Mouse (Mus musculus) gastrocnemius, postnatal 4 days (tissue): ENCODE measurements around the gene Gm2974. TPM values are rescaled to one million over a fixed set of nuclear protein-coding genes. Genes with fewer than 3 reads are reported as not detected.
"Not testable (repeated sequence)": the region's sequence is repeated elsewhere in the genome, so short reads cannot be mapped to it uniquely, and the experiment has no call there.

Source experiments
- DNase-seq, 2 experiments: peaks; one replicate each; pipeline ENCODE4 v3.0.0; 2021 to 2022; ENCODE audit warnings: low spot score in 2 of 2, mixed read lengths in 2 of 2
- long read RNA-seq, 2 experiments: library from polyadenylated mRNA; stranded (forward); transcript quantifications; one replicate each; pipeline ENCODE4 v2.0.0; 2021
- total RNA-seq, 2 experiments: library from RNA; stranded (reverse); gene quantifications; 2 replicates each; pipeline ENCODE4 v1.2.3; 2021

Gene Gm2974
- not detected for total RNA-seq
- long read RNA-seq, experiment 1, partial matches to known transcripts, result 0 of 1 reads
- long read RNA-seq, experiment 1, other reads (novel, unspliced or antisense), result 1 of 1 reads
- long read RNA-seq, experiment 2, partial matches to known transcripts, result 0 of 1 reads
- long read RNA-seq, experiment 2, other reads (novel, unspliced or antisense), result 1 of 1 reads

- DNase-seq, result peak; percentile 10 to 16
These were observed at the start of gene Gm2974 for GRCm38 (mm10) chr14:4182491-4183210. Gene Gm2974 (plus strand): TSS chr14:4182576.

GRCm38 (mm10) chr14:4141646-4142045, 40.7 kb upstream of the Gm2974 start:
- DNase-seq, result peak in 1 of 2 experiments; percentile 6

GRCm38 (mm10) chr14:4164730-4165129, 17.6 kb upstream of the Gm2974 start, which contains the start of gene Gm3127:
Gene Gm3127 (plus strand): TSS chr14:4165030.
- DNase-seq, result not testable (repeated sequence)

- not testable (repeated sequence) for DNase-seq
These were observed 346 bp upstream of the Gm2974 start for GRCm38 (mm10) chr14:4182030-4182429.

- DNase-seq, result not testable (repeated sequence)
These were observed 999 bp downstream of the Gm2974 start for GRCm38 (mm10) chr14:4183375-4183774.

- not testable (repeated sequence) for DNase-seq
These were observed 67.0 kb downstream of the Gm2974 start, which contains the start of gene Gm3138 for GRCm38 (mm10) chr14:4249331-4249730. Gene Gm3138 (plus strand): TSS chr14:4249631.

Other genes starting within 250 kb of the Gm2974 start
- gene Gm3095, start 219.0 kb upstream of the Gm2974 start, total RNA-seq, result under 1 TPM in 1 of 2 experiments, not detected in 1; 0.44 TPM
- not detected for gene Gm3099, start 184.2 kb upstream of the Gm2974 start, total RNA-seq
- 1 to 10 TPM; 1.3 to 1.6 TPM for gene Gm5796, start 158.6 kb upstream of the Gm2974 start, total RNA-seq
- under 1 TPM; 0.15 to 0.70 TPM for gene Gm3115, start 98.5 kb upstream of the Gm2974 start, total RNA-seq
- 1 to 10 TPM; 1.3 to 1.4 TPM for gene Gm8108, start 72.0 kb upstream of the Gm2974 start, total RNA-seq
- gene Gm3127, start 17.5 kb upstream of the Gm2974 start, total RNA-seq, result not detected
- not detected for gene Gm3138, start 67.1 kb downstream of the Gm2974 start, total RNA-seq
- gene Gm3149, start 134.7 kb downstream of the Gm2974 start, total RNA-seq, result not detected
- under 1 TPM; 0.21 to 0.39 TPM for gene 2610042L04Rik, start 152.2 kb downstream of the Gm2974 start, total RNA-seq
- gene Gm3159, start 214.9 kb downstream of the Gm2974 start, total RNA-seq, result not detected
- under 1 TPM in 1 of 2 experiments, not detected in 1; 0.71 TPM for gene Gm3164, start 232.9 kb downstream of the Gm2974 start, total RNA-seq
- gene Gm3173, start 248.4 kb downstream of the Gm2974 start, total RNA-seq, result not detected